Mouse (Mus musculus): ENCODE results near the gene Sgpp2. TPM values are rescaled to one million over a fixed set of nuclear protein-coding genes. Genes with fewer than 3 reads are reported as not detected.

Sgpp2 gene
- polyA plus RNA-seq, 1 experiment from 2014 or later: 0.56 TPM

DNA sequence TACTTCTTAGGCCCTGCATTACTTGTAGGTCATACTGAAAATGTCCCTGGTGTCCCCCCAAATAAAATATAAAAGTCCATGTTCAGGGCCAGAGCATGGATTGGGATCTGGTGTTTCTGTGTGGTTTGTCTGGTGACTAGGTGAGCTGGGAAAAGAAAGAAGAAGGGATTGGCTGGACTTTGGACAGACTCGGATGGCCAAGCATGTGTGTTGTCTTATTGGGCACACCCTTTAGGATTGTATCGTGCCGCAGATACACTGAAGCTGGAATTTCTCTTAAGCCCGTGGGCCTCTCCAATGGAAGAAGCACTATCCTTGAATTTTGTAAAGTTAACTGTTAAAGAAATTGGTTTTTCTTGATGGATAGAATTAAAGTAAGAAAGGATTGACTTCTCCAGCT, 91.3 kb downstream of the Sgpp2 start:
- 86% methylated on average over 4 of the region's 4 CpGs for WGBS
- DNase-seq (ENCODE audit: low spot score): no peak
- no peaks in the 10 kb centered on the region for H3K9me3 ChIP-seq (ENCODE audit: control insufficient read depth, low read length)
- no peak overlapping the region for H3K27ac ChIP-seq (ENCODE audit: low read depth, low read length)
- H3K4me1 ChIP-seq (replicated peaks; ENCODE audit: control insufficient read depth, insufficient read depth, low read length): 0 out of 2 replicates have a peak, but pooled peaks cover under 1% of the 10 kb centered on the region
- no peak overlapping the region for H3K4me3 ChIP-seq (ENCODE audit: low read depth, low read length)
- H3K36me3 ChIP-seq (ENCODE audit: control insufficient read depth, insufficient read depth, low read length): no peaks in the 10 kb centered on the region
- no peak overlapping the region for H3K9ac ChIP-seq (ENCODE audit: low read depth, low read length)
- no peak overlapping the region for H3K4me2 ChIP-seq
- ATAC-seq (replicated peaks; ENCODE audit: low FRiP score): no peak
- H3K27me3 ChIP-seq (replicated peaks; ENCODE audit: control insufficient read depth, insufficient read depth, low read length): no peaks in the 10 kb centered on the region

DNA sequence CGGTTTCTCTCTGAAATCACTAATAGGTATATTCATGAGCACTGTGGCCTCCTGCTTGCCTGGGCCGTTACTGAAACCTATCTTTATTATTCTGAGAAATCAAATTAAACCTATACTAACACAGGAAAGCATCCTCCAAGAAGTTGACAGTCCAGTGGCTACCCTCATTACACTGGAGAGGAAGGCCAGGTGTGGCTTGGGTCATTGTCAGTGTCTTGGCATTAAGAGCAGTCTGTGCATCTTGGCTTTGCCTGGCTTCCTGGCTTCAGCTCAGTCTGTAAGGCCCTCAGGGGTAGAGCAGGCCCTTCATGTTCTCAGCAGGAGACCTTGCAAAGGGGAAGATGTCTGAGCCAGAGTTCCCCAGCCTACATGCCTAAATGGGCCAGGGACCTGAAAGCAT, 99.3 kb downstream of the Sgpp2 start:
- H3K4me1 ChIP-seq (replicated peaks; ENCODE audit: control insufficient read depth, insufficient read depth, low read length): no peaks in the 10 kb centered on the region
- H3K4me2 ChIP-seq: no peak overlapping the region
- DNase-seq (ENCODE audit: low spot score): no peak
- H3K27me3 ChIP-seq (replicated peaks; ENCODE audit: control insufficient read depth, insufficient read depth, low read length): no peaks in the 10 kb centered on the region
- H3K4me3 ChIP-seq (ENCODE audit: low read depth, low read length): no peak overlapping the region
- ATAC-seq (replicated peaks; ENCODE audit: low FRiP score): no peak
- no peak overlapping the region for H3K27ac ChIP-seq (ENCODE audit: low read depth, low read length)
- no peaks in the 10 kb centered on the region for H3K36me3 ChIP-seq (ENCODE audit: control insufficient read depth, insufficient read depth, low read length)
- no peak overlapping the region for H3K9ac ChIP-seq (ENCODE audit: low read depth, low read length)
- WGBS: 88% methylated on average over 2 of the region's 2 CpGs
- no peaks in the 10 kb centered on the region for H3K9me3 ChIP-seq (ENCODE audit: control insufficient read depth, low read length)

DNA sequence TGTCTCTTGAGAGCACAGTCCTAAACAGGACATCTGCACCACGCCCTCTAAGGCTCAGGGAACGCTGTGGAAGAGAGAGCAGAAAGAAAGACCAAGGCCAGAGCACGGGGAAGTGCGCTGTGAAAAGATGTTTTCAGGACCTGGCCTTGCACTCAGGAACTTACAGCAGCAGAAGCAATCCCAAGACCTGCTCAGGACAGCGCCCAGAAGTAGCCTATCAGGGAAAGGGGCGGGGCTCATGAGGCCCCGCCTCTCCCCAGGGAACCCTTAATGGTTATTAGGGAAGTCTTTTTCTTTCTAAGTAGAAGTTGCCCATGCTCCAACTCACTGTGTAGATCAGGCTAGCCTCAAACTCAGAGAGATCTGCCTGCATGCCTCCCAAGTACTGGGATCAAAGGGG, 102.5 kb downstream of the Sgpp2 start:
- DNase-seq (ENCODE audit: low spot score) (no peak), ATAC-seq (replicated peaks; ENCODE audit: low FRiP score) (peak; percentile 54; the same call in 1 of the 2 replicates)
- no peak overlapping the region for H3K27ac ChIP-seq (ENCODE audit: low read depth, low read length)
- no peak overlapping the region for H3K4me2 ChIP-seq
- no peaks in the 10 kb centered on the region for H3K27me3 ChIP-seq (replicated peaks; ENCODE audit: control insufficient read depth, insufficient read depth, low read length)
- no peaks in the 10 kb centered on the region for H3K36me3 ChIP-seq (ENCODE audit: control insufficient read depth, insufficient read depth, low read length)
- H3K4me1 ChIP-seq (replicated peaks; ENCODE audit: control insufficient read depth, insufficient read depth, low read length): no peaks in the 10 kb centered on the region
- 19% methylated on average over 7 of the region's 7 CpGs for WGBS
- H3K9ac ChIP-seq (ENCODE audit: low read depth, low read length): no peak overlapping the region
- H3K9me3 ChIP-seq (ENCODE audit: control insufficient read depth, low read length): no peaks in the 10 kb centered on the region
- H3K4me3 ChIP-seq (ENCODE audit: low read depth, low read length): no peak overlapping the region

DNA sequence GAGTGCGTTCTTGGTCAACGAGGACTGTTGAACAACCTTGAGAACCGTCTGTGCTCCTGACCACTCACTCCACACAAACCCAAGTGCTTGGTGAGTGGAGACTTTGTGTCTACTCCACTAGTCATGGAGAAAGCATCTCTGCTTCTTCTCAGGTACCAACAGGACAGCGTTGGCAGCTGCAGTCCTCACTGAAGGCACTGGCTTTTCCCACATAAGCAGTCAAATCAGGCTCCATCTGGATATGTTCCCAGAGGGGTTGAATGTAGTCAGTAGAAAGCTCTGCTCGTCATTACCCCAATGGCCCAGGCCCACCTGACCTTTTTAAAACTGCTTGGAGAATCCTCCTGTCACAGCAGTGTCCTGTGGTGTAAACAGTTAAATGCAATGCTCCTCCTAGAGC, 104.3 kb downstream of the Sgpp2 start:
- DNase-seq (ENCODE audit: low spot score) (no peak), ATAC-seq (replicated peaks; ENCODE audit: low FRiP score) (no peak)
- Histone ChIP-seq H3K4me1 (replicated peaks; ENCODE audit: control insufficient read depth, insufficient read depth, low read length) (no peaks in the 10 kb centered on the region), H3K36me3 (ENCODE audit: control insufficient read depth, insufficient read depth, low read length) (no peaks in the 10 kb centered on the region), H3K9ac (ENCODE audit: low read depth, low read length) (no peak overlapping the region), H3K27me3 (replicated peaks; ENCODE audit: control insufficient read depth, insufficient read depth, low read length) (no peaks in the 10 kb centered on the region), H3K4me2 (no peak overlapping the region), H3K27ac (ENCODE audit: low read depth, low read length) (no peak overlapping the region), H3K9me3 (ENCODE audit: control insufficient read depth, low read length) (no peaks in the 10 kb centered on the region), H3K4me3 (ENCODE audit: low read depth, low read length) (no peak overlapping the region)
- 95% methylated on average over 5 of the region's 5 CpGs for whole genome bisulfite sequencing

DNA sequence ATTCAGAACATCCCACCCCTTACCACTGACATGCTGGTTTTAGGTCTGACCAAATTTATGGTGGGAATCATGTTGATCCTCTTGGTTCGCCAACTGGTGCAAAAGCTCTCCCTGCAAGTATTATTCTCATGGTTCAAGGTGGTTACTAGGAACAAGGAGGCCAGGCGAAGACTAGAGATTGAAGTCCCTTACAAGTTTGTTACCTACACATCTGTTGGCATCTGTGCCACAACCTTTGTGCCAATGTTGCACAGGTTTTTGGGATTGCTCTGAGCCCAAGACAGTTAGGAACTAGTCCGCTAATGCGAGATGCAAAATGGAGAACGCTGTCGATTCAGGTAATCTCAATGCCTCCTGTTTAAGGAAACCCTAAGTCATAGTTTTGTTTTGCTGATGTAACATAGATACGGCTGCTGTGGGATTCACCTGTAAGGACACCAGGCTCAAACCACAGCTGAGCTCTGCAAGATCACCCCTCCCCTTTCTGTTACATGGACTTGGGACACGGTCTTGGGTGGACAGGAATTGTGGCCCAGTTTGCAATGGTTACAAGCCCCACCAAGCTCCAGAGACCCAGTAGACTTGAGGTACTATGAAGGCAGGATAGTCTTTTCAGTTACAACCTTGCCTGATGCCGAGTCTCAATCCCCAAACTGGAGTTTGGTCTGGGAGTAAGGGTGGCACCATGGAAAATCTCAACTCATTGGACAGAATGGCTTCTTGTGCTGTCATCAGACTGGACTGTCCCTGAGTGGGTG, 107.2 kb downstream of the Sgpp2 start:
- no peaks in the 10 kb centered on the region for H3K4me1 ChIP-seq (replicated peaks; ENCODE audit: control insufficient read depth, insufficient read depth, low read length)
- DNase-seq (ENCODE audit: low spot score): no peak
- H3K4me2 ChIP-seq: no peak overlapping the region
- H3K9ac ChIP-seq (ENCODE audit: low read depth, low read length): no peak overlapping the region
- no peaks in the 10 kb centered on the region for H3K27me3 ChIP-seq (replicated peaks; ENCODE audit: control insufficient read depth, insufficient read depth, low read length)
- 91% methylated on average over 9 of the region's 9 CpGs for WGBS
- peaks cover 4% of the 10 kb centered on the region; the same call in 1 of the 2 replicates for H3K36me3 ChIP-seq (ENCODE audit: control insufficient read depth, insufficient read depth, low read length)
- H3K4me3 ChIP-seq (ENCODE audit: low read depth, low read length): no peak overlapping the region
- H3K27ac ChIP-seq (ENCODE audit: low read depth, low read length): no peak overlapping the region
- H3K9me3 ChIP-seq (ENCODE audit: control insufficient read depth, low read length): no peaks in the 10 kb centered on the region
- ATAC-seq (replicated peaks; ENCODE audit: low FRiP score): no peak

DNA sequence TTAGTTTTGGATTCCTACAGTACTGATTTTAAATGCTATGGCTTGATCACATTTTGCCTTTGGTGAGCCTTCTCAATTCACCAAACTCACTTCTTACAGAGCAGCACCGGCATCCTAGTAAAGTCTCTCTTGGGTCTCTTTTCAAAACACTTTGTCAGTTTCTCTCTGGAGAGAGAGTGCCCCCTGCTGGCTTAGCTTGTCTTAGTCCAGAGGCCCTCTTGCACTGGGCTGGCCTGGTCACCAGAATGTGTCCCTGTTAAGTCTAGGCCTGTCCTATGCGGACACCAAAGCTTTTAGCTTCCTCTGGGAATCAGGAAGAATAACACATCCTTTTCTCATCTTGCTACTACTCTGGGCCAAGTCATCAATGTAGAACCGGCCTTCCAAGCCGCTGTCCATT, 109.4 kb downstream of the Sgpp2 start:
- Histone ChIP-seq H3K36me3 (ENCODE audit: control insufficient read depth, insufficient read depth, low read length) (peaks cover 14% of the 10 kb centered on the region; the same call in 1 of the 2 replicates), H3K4me1 (replicated peaks; ENCODE audit: control insufficient read depth, insufficient read depth, low read length) (no peaks in the 10 kb centered on the region), H3K9ac (ENCODE audit: low read depth, low read length) (no peak overlapping the region), H3K27me3 (replicated peaks; ENCODE audit: control insufficient read depth, insufficient read depth, low read length) (no peaks in the 10 kb centered on the region), H3K9me3 (ENCODE audit: control insufficient read depth, low read length) (no peaks in the 10 kb centered on the region), H3K4me3 (ENCODE audit: low read depth, low read length) (no peak overlapping the region), H3K27ac (ENCODE audit: low read depth, low read length) (no peak overlapping the region), H3K4me2 (no peak overlapping the region)
- ATAC-seq (replicated peaks; ENCODE audit: low FRiP score) (peak; percentile 56), DNase-seq (ENCODE audit: low spot score) (peak; percentile 59)
- WGBS: 62% methylated on average over 4 of the region's 4 CpGs

DNA sequence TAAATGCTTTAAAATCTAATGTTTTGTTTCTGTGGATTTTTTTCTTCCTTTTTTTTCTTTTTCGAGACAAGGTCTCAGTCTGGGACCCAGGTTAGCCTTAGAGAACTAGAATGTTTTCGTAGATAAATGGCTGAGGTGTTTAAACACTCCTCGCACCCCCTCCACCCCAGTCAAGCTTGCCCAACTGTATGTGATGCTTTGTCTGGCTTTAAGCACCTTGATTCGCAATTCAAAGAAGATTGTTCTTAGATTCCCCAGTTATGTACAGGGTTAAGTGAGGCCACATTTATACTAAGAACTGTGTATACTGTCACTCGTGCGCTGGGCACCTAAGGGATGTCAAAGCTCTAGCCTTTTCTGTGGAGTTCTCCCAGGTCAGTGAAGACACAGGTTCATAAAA, 110.1 kb downstream of the Sgpp2 start:
- WGBS: 92% methylated on average over 6 of the region's 6 CpGs
- no peak overlapping the region for H3K4me3 ChIP-seq (ENCODE audit: low read depth, low read length)
- peaks cover 14% of the 10 kb centered on the region for H3K36me3 ChIP-seq (ENCODE audit: control insufficient read depth, insufficient read depth, low read length)

DNA sequence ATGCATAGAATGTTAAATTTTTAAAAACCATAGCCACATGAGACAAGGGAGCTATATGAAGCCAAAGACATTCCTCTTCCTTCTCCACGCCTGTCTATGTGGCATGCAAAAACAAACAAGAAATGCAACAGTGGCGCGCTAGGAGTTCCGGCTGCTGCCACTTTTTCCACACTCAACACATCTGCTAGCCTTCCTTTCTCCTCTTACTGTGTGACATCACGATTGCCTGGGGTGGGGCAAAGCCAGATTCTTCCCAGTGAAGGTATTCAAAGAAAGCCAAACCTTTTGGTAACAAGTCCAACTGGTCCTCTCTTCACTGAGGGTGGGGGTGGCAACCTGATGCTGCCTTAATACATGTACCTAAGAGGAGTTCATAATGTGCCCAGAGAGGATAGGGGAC, 111.6 kb downstream of the Sgpp2 start:
- Histone ChIP-seq H3K36me3 (ENCODE audit: control insufficient read depth, insufficient read depth, low read length) (peaks cover 14% of the 10 kb centered on the region), H3K27me3 (replicated peaks; ENCODE audit: control insufficient read depth, insufficient read depth, low read length) (no peaks in the 10 kb centered on the region), H3K4me2 (no peak overlapping the region), H3K4me1 (replicated peaks; ENCODE audit: control insufficient read depth, insufficient read depth, low read length) (no peaks in the 10 kb centered on the region), H3K27ac (ENCODE audit: low read depth, low read length) (no peak overlapping the region), H3K9ac (ENCODE audit: low read depth, low read length) (no peak overlapping the region), H3K9me3 (ENCODE audit: control insufficient read depth, low read length) (no peaks in the 10 kb centered on the region), H3K4me3 (ENCODE audit: low read depth, low read length) (no peak overlapping the region)
- ATAC-seq (replicated peaks; ENCODE audit: low FRiP score): no peak
- DNase-seq (ENCODE audit: low spot score): no peak
- 88% methylated on average over 5 of the region's 5 CpGs for WGBS

More for the DNA sequence above, 110.1 kb downstream of the Sgpp2 start:
- H3K9me3 ChIP-seq (ENCODE audit: control insufficient read depth, low read length): no peaks in the 10 kb centered on the region
- no peak overlapping the region for H3K9ac ChIP-seq (ENCODE audit: low read depth, low read length)
- ATAC-seq (replicated peaks; ENCODE audit: low FRiP score): no peak
- DNase-seq (ENCODE audit: low spot score): no peak
- no peaks in the 10 kb centered on the region for H3K27me3 ChIP-seq (replicated peaks; ENCODE audit: control insufficient read depth, insufficient read depth, low read length)
- no peaks in the 10 kb centered on the region for H3K4me1 ChIP-seq (replicated peaks; ENCODE audit: control insufficient read depth, insufficient read depth, low read length)
- H3K4me2 ChIP-seq: no peak overlapping the region
- H3K27ac ChIP-seq (ENCODE audit: low read depth, low read length): no peak overlapping the region

DNA sequence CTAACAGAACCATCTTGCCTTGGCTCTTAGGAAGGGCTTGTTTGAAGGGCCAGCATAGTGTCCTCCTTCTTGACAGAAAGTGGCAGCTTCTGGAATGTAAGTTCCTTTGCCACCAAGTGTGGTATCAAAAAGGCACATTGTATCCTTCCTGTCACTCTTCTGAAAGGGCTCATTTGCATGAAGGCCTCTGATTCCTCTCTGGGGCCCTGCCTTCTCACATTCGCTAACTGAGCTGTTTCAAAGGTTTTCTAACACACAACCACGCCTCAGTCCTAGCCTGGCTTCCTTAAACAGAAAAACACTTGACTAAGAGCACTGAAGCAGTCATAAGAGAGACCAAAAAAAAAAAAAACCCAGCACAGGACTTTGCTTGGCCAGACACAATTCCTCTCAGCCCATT, 112.4 kb downstream of the Sgpp2 start:
- ATAC-seq (replicated peaks; ENCODE audit: low FRiP score) (no peak), DNase-seq (ENCODE audit: low spot score) (no peak)
- 83% methylated on average over 2 of the region's 2 CpGs for WGBS
- no peak overlapping the region for H3K9ac ChIP-seq (ENCODE audit: low read depth, low read length)
- H3K27ac ChIP-seq (ENCODE audit: low read depth, low read length): no peak overlapping the region
- peaks cover 14% of the 10 kb centered on the region for H3K36me3 ChIP-seq (ENCODE audit: control insufficient read depth, insufficient read depth, low read length)
- no peaks in the 10 kb centered on the region for H3K9me3 ChIP-seq (ENCODE audit: control insufficient read depth, low read length)
- no peaks in the 10 kb centered on the region for H3K4me1 ChIP-seq (replicated peaks; ENCODE audit: control insufficient read depth, insufficient read depth, low read length)
- no peak overlapping the region for H3K4me2 ChIP-seq
- no peak overlapping the region for H3K4me3 ChIP-seq (ENCODE audit: low read depth, low read length)
- no peaks in the 10 kb centered on the region for H3K27me3 ChIP-seq (replicated peaks; ENCODE audit: control insufficient read depth, insufficient read depth, low read length)

All from liver, embryonic 11.5 days (tissue).